Mouse (Mus musculus): ENCODE measurements around the gene Hist4h4.

Gene Hist4h4

DNA sequence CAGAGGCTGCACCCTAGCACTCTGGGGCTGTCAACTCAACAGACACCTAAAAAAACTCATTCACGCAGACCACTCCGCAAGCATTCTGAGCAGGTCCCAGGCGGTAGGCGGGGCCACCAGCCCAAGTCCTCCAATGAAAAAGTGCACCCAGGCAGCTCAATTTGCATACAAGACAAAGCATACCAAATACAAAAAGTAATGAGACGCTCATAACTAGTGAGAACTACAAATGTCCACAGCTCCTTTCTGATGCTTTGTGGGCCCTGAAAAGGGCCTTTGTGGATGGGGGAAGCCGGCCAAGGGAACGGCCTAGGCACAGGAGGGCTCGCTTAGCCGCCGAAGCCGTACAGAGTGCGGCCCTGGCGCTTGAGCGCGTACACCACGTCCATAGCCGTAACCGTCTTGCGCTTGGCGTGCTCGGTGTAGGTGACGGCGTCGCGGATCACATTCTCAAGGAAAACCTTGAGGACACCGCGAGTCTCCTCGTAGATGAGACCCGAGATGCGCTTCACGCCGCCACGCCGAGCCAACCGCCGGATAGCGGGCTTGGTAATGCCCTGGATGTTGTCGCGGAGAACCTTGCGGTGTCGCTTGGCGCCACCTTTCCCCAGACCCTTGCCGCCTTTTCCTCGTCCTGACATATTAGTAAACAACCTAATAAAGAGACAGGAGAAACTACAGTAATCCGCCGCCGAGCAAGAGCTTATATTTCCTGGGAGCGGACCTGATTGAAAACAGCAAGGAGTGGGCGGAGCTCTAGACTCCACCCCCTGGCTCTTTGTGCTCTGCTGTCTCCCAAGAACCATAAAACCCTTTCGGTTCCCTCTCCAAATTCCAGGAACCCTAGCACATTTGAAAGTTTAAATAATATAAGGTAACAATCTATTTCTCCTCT, at the start of gene Hist4h4:
TSS of gene Hist4h4 (minus strand) at position 677 of the 895 bp plus-strand sequence.
- DNase-seq = peak; percentile 95 to 98

DNA sequence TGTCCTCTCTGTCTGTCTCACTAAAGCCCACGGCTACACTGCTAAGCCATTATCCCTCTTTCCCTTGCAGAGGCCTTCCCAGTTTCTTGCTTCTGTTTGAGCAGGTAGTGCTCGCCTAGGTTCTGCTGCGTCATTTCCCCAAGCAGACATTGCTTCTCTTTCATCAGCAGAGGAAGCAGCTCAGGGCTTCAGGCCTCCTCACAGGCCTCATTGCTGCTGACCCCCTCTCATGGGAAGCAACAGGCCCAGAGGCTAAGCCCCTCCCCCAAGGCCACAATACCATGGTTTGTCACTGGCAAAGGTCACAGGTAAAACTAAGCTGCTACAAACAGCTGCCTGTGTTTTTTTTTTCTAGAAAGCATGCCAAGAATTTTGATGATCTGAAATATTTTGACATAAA, 48.5 kb upstream of the Hist4h4 start:
- DNase-seq = no peak

DNA sequence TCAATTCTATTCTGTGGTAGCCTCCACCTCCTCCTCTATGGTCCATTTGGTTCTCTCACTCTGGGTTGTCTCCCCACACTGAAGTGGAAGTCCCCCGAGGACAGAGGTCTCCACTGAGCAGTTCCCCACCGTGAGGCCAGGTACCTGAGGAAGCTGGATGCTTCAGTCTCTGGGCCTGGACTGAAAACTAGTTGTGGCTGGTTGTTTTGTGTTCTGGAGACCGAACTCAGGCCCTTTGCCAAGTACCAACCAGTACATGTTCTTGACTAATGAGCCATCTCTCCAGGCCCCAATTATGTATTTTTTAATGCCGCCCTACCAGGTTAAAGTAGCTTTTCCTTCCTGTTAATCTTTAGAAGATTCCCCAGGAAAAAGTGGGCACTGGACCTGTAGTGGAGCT, 48.1 kb upstream of the Hist4h4 start:
- DNase-seq = no peak

DNA sequence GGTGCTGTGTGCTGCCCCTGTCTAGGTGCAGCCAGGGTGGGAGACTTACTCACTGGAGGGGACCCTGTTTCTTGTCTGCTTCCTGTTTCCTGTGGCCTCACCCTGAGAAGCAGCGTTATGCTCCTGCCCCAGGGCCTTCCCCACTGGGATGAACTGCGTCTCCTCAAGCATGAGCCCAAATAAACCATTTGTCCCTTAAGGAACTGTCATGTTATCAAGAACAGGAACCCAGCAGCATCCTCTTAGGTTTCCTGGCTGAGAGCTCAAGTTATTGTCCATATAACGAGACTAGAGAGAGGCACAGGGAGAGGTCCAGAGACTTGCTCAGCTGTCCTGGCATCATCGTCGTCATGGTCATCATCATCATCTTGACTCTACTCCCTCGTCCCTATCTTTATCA, 46.1 kb upstream of the Hist4h4 start:
- DNase-seq = no peak

DNA sequence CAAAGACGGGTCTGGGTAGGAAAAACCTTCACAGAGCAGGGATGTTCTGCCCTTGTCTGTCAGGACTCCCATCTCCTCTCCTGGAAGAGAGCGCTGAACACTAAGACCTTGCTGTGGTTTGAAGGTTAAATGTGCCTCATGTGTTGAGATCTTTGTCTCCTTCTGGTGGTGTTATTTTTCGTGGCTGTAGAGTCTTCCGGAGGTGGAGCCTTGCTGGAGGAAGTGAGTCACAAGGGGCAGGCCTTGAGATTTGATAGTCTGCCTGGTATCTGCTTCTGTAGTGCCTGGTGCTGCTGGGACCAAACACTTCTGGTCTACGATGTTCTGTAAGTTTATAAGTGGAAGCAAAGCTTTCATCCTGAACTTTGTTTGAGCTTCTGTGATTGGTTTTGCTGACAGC, 44.8 kb upstream of the Hist4h4 start:
- DNase-seq = no peak

DNA sequence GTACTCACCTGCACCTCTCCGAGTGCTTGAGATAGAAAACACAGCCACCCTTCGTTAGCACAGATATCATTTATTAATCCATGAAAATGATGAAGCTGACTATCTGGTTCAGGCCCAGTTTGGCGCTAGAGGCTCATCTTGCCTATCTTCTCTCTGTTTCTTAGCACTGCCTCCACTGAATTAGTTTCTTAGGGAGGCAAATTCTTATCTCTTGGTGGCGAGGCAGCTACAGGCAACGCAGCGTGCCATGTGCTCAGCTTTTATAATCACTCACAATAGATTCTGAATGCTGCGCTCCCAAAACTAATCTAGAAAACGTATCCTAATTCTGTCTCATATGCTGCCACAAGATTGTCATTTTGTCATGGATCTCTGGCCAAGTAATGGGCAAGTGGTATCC, 44.2 kb upstream of the Hist4h4 start:
- DNase-seq = no peak

DNA sequence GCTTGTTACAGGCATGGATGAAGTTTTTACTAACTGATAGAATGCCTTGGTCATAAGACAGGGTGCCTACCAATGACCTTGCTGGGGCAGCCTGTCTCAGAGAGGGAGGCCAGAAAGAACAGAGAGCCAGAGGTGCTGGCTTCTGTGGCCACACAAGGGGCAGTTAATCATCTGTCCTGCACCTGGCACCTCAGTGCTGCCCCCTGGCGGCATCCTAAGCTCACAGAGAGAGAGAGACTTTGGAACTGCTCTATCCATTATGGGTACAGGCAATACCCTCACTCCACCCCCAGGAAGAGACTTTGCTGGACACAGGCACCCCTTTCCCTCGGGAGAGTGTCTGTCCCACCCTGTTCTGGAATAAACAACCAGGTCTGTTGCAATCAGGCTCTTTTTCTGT, 43.6 kb upstream of the Hist4h4 start:
- DNase-seq = peak; percentile 52 to 72

DNA sequence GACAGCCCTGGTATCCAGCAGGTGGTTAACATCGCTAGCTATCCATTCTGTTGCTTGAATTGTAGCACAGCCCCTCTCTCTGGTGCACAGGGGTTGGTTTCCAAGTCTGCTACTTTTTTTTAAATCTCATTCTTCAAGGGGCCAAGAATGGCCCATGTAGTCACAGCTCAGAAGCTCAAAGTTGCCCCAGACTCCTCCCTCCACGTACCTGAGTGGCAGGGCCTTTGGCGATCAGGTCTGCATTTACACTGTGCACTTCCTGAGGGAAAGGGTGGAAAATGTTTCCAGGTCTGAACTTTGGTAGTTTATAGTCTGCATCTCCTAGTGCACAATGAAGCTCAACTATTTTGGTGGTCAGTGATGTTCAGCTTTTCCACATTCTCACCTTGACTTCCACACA, 43.1 kb upstream of the Hist4h4 start:
- no peak for DNase-seq

DNA sequence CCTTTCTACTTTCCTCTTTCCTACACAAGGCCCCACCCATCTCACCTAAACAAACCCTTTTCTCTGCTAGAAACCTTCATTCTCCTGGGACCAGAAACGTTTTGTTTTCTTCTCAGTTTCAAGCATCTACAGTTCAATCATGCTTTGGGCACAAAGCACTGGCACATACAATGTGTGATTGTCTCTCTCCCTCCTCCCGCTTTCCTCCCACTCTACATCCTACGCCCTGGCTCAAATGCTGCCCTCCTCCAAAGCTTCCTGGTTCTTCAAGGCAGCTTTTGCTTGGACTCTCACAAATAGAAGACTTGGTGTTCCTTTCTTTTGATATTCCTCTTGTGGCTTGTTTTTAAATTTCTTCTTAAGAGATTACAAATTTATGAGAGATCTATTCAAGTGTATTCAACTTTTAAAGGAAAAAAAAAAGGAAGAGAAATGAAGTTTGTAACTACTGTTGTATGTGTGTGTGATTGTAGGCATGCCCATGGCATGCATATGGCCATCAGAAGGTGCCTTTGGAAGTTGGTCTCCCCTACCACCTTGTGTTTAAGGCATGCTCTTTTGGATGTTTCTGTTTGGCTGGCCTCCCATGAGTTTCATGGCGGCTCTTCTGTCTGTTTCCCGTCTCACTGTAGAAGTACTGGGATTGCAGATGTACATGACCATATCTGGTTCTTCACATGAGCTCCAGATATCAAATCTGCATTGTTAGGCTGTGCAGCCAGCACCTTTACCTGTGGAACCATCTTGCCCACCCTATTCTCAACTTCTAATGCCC, 41.7 kb upstream of the Hist4h4 start:
- no peak for DNase-seq

DNA sequence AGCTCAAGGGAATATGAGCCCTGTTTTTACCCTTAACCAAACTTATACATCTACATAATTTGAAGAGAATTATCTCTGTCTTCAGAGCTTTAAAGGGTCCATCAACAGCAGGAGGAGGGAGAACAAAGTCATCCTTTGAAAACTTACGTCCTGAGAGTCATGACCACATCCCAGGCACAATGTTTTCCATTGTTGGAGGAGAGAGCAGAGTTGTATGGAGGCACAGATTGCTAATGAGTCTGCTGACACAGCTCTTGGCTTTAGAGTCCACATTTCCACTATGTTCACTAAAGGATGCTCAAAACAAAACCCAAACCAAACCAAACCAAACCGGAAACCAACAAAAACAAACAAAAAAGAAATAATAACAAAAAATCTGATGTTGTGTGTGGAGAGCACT, 40.7 kb upstream of the Hist4h4 start:
- no peak for DNase-seq

DNA sequence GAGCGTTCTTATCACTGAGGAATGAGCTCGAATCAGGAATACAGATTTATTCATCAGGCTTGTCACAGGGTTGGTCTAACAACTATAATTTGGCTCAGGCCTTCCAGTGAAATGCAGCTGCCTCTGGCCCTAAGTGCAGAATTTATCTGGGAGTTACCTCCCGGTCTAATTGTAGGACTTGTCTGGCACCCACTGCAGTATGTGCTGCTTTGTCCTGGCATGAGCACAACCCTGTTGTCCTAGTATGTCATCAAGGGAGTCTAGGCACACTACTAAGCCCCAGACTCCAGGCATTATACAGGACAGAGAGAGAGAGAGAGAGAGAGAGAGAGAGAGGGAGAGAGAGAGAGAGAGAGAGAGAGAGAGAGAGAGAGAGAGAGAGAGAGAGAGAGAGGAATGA, 33.1 kb upstream of the Hist4h4 start:
- DNase-seq = no peak

DNA sequence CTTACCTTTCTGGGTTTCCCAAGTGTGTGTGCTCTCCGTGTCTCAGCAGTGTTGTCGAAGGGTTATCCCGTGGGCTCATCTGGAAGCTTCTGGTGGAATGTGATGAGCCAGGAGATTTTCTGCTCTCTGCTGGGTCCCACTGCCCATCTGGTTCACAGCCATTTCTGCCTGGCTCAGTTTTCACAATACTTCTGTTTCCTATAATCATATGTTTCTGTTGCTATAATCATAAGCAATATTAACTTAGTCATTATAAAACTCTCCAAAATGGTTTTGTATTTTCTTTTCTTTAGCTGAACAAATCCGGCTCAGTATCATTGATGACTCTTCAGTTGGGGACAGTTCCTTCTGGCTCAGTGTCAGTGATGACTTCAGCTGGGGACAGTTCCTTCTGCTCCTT, 31.1 kb upstream of the Hist4h4 start, which contains the start of gene Smco3:
TSS of gene Smco3 (minus strand) at position 101 of the 400 bp plus-strand sequence.
- no peak for DNase-seq

DNA sequence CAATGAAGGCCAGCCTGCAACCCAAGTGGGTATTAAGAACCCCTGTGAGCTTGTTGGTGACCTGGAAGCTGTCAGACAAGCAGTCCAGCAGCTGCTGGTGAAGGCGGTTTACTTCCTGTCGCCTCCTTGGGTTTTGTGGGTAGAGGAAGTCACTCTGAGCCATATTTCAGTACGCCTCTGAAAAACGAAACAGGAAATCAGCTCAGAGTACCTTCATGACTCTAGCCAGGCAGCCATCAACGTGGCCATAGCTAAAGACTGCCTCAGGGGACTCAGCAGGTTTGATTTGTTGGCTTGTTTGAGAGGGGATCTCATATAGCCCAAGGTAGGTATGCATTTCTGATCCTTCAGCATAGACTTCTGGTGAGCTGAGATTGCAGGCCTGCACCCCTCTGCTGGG, 27.5 kb upstream of the Hist4h4 start:
- no peak for DNase-seq

DNA sequence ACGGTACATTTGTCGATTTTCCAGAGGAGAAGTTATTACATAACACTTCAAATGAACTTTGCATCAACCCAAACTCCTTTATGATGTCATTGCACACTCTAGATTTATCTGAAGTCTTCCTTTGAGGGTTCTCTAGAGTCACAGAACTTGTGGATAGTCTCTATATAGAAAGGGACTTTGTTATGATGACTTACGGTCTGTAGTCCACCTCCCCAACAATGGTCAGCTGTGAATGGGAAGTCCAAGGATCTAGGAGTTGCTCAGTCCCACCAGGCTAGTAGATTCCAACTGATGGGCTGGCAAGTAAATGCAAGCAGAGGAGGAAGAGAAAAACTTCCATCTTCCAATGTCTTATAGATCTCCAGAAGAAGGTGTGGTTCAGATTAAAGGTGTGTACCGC, 24.5 kb upstream of the Hist4h4 start:
- no peak for DNase-seq

DNA sequence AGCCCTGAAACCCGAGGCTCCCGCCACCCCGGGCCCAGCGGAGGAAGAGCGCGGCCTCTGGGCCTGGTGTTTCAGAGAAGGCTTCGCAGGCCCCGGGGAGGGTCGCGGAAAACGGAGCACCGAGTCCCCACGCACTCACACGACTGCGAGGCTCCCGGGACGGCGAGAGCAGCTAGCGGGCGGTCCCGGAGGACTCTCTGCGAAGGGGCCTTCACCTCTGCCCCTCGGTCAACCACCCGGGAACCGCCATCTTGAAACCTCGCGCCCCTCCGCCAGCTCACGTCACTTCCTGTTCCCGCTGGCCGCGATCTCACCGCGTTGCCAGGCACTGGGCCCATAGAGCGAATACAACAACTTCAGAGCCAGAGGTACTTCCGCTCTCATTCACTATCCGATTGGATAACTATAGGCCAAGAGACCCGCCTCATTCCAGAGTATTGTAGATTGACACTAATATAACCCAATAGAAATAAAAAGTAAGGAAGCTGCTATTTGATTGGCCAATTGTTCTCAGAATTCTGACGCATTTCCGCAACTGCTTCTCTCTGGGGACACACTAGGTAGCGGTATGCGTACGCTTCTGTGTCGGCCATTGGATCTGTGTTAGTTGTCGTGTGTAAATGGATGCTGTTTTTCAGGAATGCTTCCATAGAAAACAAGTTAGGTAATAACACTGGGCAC, 23.8 kb upstream of the Hist4h4 start, which contains the start of gene Wbp11:
TSS of gene Wbp11 (minus strand) at position 353 of the 681 bp plus-strand sequence.
- peak; percentile 96 to 97 for DNase-seq

DNA sequence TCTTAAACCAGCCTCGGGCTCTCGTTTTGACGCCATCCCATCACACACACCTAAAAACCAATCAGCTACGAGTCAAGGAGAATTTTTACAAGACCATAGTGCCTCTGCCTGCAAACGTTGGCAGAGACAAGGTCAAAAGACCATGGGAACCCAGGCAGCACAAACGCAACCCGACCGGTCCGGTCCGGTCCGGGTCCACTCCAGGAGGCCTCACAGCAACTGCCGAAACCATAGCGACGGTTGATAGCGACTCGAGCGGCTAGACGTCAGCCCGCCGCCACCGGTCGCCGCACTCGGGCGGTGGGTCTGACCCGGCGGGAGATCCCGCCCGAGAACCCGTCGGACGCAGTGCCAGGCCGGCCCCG, 23.3 kb upstream of the Hist4h4 start, which contains the start of gene BC049715:
TSS of gene BC049715 (plus strand) at position 111 of the 365 bp plus-strand sequence.
- no peak for DNase-seq

DNA sequence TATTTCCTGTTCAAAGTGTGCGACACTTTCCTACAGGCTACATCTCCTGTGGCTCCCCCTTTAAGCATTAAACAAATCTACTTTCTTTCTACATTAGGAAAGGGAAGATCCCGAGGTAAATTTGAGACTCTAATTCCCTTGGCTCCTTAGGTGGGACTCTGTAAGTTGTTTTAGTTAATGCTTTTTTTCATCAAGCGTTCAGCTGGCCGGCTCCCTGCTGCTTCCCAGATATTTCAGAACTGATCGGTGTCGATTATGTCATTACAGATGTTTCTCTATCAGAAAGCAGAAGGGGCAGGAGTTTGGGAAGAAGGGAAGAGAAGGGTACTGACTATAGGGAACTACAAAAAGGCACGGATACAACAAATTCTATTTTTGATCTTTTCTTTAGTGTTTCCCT, 22.9 kb upstream of the Hist4h4 start:
- DNase-seq = no peak

DNA sequence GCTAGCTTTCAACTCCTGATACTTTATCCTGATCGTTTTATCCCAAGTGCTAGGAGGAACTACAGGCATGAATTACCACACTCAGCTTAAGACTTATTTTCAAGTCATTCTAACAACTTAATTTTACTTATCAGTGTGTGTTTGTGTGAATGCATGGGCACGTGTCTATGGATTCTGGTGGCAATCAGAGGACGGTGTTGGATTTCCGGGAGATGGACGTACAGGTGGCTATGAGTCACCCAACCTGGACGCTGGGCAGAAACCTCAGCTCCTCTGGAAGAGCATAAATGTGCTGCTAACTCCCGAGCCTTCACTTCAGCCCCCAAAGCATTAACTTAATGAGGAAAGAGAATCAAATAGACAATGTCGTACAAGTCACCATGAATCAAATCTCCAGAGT, 20.8 kb upstream of the Hist4h4 start:
- DNase-seq = no peak

DNA sequence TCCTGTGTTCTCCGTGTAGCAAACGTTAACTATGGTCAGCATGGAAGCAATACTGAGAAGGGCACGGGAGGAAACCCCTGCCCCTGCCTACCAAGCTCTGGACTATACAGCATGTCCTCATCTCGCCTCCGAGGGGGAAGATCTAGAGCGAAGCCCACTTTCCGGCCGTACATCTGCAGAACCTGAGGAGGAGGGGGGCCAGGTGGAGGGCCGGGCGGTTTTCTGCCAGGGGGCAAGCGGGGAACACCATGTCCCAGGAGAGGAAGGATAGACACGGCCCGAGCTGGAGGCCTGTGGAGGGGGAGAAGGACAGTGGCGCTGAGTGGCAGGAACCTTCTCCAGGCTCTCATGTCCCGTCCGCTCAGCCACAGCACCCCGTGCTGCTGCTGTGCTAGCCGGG, 16.9 kb upstream of the Hist4h4 start:
- DNase-seq = no peak

DNA sequence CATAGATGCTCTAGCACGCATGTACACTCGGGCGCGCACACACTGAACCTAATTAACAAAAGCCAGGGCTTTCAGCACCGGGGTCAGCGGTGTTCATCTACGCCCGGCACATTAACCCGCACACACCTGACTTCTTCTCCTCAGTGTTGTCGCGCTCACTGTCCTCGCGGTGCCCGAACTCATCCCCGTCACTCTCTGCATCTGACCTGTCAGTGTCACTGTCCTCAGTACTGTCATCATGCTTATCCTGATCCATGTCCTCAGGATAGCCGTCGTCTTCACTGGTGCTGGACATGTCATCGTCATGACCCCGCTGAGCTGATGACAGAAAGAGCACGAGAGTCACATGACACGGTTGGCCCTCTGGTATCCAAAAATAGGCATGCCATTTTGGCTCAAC, 16.2 kb upstream of the Hist4h4 start:
- DNase-seq = no peak

DNA sequence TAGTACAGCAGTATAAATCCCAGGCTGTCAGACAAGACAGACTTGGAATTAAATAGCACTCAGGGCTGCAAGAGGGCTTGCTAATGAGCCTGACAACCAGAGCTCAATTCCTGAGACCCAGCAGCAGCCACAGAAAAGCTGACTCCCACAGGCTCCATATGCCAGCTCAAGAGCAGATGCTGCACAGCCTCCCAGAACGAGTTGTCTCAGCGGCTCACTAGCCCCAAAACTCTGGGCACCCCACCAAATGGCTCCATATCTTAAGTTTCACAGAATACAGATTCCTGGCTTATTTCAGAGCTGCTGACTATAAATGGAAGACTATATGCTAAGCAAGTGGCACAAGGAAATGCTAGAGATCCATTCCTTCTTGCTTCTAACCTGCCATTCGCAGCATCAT, 13.3 kb upstream of the Hist4h4 start:
- DNase-seq = no peak

DNA sequence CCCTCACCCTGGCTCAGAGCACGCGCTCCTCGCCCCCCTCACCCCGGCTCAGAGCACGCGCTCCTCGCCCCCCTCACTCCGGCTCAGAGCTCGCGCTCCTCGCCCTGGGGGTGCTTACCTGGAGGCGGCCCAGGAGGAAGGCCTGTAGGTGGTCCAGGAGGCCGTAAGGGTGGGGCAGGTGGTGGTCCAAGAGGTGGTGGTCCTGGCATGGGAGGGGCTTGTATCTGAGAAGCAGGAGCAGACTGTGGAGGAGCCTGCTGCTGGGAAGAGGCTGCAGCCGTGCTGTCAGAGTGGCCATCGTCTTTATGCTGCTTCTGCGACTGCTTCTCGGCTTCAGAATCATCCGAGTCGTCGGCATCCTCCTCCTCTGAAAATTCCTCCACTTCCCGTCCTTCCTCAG, 12.6 kb upstream of the Hist4h4 start:
- DNase-seq = no peak

DNA sequence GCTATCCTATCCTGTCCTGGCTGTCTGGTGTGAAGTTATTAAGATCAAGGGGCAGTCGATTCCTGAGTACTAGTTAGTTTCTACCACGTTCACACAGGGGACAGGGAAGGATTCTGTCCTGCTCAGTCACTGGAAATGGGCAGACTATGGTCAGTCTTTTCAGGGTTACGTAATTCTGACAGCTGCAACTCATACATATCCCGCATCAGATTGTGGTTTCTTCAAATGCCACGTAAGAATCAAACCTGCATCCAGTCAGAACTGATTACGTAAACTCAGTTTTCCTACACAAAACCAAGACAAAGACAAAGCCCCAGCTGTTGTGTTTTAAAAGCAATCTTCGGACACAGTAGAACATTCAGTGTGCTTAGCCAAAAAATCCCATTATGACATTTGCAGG, 11.2 kb upstream of the Hist4h4 start:
- no peak for DNase-seq
